Comparison of ENCODE assay signal across 8 mouse cellular contexts in genomic region chr2:156311841-156312291, GRCm38 (mm10). TPM values are rescaled to one million over a fixed set of nuclear protein-coding genes. Genes with fewer than 3 reads are reported as not detected.
DNase-seq lines count a peak whose midpoint lies in the region; ATAC-seq lines count a peak whose summit lies in the region.

No protein-coding gene starts in this region.

- no peaks in the 10 kb centered on the region for H3K27me3 ChIP-seq in erythroblast, embryonic 14.5 days (ENCODE audit: control insufficient read depth)
- no peaks in the 10 kb centered on the region for H3K27me3 ChIP-seq in heart, embryonic 13.5 days (replicated peaks)
- H3K27me3 ChIP-seq in kidney, embryonic 16.5 days (ENCODE audit: insufficient read depth, low read length): no peaks in the 10 kb centered on the region
- H3K27me3 ChIP-seq in liver, embryonic 15.5 days: no peaks in the 10 kb centered on the region
- H3K27me3 ChIP-seq in neural tube, embryonic 14.5 days (ENCODE audit: control insufficient read depth, insufficient read depth, low read length): no peaks in the 10 kb centered on the region

- under 1% methylated on average over 53 of the region's 53 CpGs for WGBS in heart, embryonic 13.5 days
- WGBS in kidney, embryonic 16.5 days: under 1% methylated on average over 38 of the region's 53 CpGs
- under 1% methylated on average over 53 of the region's 53 CpGs for WGBS in liver, embryonic 15.5 days (ENCODE audit: insufficient replicate concordance)
- under 1% methylated on average over 51 of the region's 53 CpGs for WGBS in neural tube, embryonic 14.5 days

- peak overlapping the region; percentile 91 for H3K9ac ChIP-seq in heart, embryonic 13.5 days
- H3K9ac ChIP-seq in kidney, embryonic 16.5 days (replicated peaks; ENCODE audit: low read length): peak overlapping the region; percentile 75
- peak overlapping the region; percentile 87 for H3K9ac ChIP-seq in liver, embryonic 15.5 days
- peak overlapping the region; percentile 94 for H3K9ac ChIP-seq in neural tube, embryonic 14.5 days (replicated peaks; ENCODE audit: low read depth, low read length)

- peak overlapping the region; percentile 97 for H3K27ac ChIP-seq in heart, embryonic 13.5 days (replicated peaks)
- peak overlapping the region; percentile 96 for H3K27ac ChIP-seq in kidney, embryonic 16.5 days (ENCODE audit: low read length)
- peak overlapping the region; percentile 96 for H3K27ac ChIP-seq in liver, embryonic 15.5 days (replicated peaks)
- peak overlapping the region; percentile 93 for H3K27ac ChIP-seq in neural tube, embryonic 14.5 days (ENCODE audit: low read depth, low read length)

- peaks cover 25% of the 10 kb centered on the region for H3K4me1 ChIP-seq in erythroblast, embryonic 14.5 days (ENCODE audit: control insufficient read depth)
- H3K4me1 ChIP-seq in heart, embryonic 13.5 days: peaks cover 11% of the 10 kb centered on the region
- peaks cover 5% of the 10 kb centered on the region; the same call in 1 of the 2 replicates for H3K4me1 ChIP-seq in kidney, embryonic 16.5 days (ENCODE audit: insufficient read depth, low read length)
- H3K4me1 ChIP-seq in liver, embryonic 15.5 days (replicated peaks): peaks cover 26% of the 10 kb centered on the region
- 0 out of 2 replicates have a peak, but pooled peaks cover 2% of the 10 kb centered on the region for H3K4me1 ChIP-seq in neural tube, embryonic 14.5 days (ENCODE audit: control insufficient read depth, insufficient read depth, low read length)

- peaks cover 15% of the 10 kb centered on the region for H3K36me3 ChIP-seq in erythroblast, embryonic 14.5 days (ENCODE audit: control insufficient read depth)
- peaks cover 19% of the 10 kb centered on the region for H3K36me3 ChIP-seq in heart, embryonic 13.5 days
- H3K36me3 ChIP-seq in kidney, embryonic 16.5 days (ENCODE audit: insufficient read depth, low read length): peaks cover 6% of the 10 kb centered on the region
- H3K36me3 ChIP-seq in liver, embryonic 15.5 days (replicated peaks): peaks cover 4% of the 10 kb centered on the region; the same call in 1 of the 2 replicates
- H3K36me3 ChIP-seq in neural tube, embryonic 14.5 days (ENCODE audit: control insufficient read depth, insufficient read depth, low read length): no peaks in the 10 kb centered on the region

- peak; percentile 47; the same call in 1 of the 2 replicates for ATAC-seq in heart, embryonic 13.5 days (ENCODE audit: extremely low read depth, insufficient number of reproducible peaks, low FRiP score, low TSS enrichment)
- peak; percentile 73 for ATAC-seq in kidney, embryonic 16.5 days (ENCODE audit: low FRiP score, low TSS enrichment)
- ATAC-seq in liver, embryonic 15.5 days (ENCODE audit: insufficient read depth): peak; percentile 75
- ATAC-seq in neural tube, embryonic 14.5 days (ENCODE audit: low read depth): peak; percentile 45

- DNase-seq in CD4-positive, CD25-positive, alpha-beta regulatory T cell, adult 2 months (ENCODE audit: low read depth, low spot score): peak; percentile 68
- DNase-seq in adrenal gland, postnatal 25 days: peak; percentile 76
- DNase-seq in thymus, postnatal 0 days (ENCODE audit: low spot score): peak; percentile 56

- peak overlapping the region; percentile 75 for H3K4me2 ChIP-seq in heart, embryonic 13.5 days
- H3K4me2 ChIP-seq in kidney, embryonic 16.5 days (replicated peaks; ENCODE audit: low read depth, low read length): peak overlapping the region; percentile 84
- H3K4me2 ChIP-seq in liver, embryonic 15.5 days: peak overlapping the region; percentile 91
- H3K4me2 ChIP-seq in neural tube, embryonic 14.5 days (ENCODE audit: low read depth, low read length): peak overlapping the region; percentile 91

- peak overlapping the region; percentile 88 for H3K4me3 ChIP-seq in erythroblast, embryonic 14.5 days (replicated peaks)
- H3K4me3 ChIP-seq in heart, embryonic 13.5 days: peak overlapping the region; percentile 77
- peak overlapping the region; percentile 57 for H3K4me3 ChIP-seq in kidney, embryonic 16.5 days (ENCODE audit: low read length)
- peak overlapping the region; percentile 96 for H3K4me3 ChIP-seq in liver, embryonic 15.5 days (replicated peaks)
- H3K4me3 ChIP-seq in neural tube, embryonic 14.5 days (ENCODE audit: low read depth, low read length): peak overlapping the region; percentile 96

- peaks cover 4% of the 10 kb centered on the region; the same call in 1 of the 2 replicates for H3K9me3 ChIP-seq in erythroblast, embryonic 14.5 days (ENCODE audit: control insufficient read depth, low read length)
- H3K9me3 ChIP-seq in heart, embryonic 13.5 days: no peaks in the 10 kb centered on the region
- no peaks in the 10 kb centered on the region for H3K9me3 ChIP-seq in kidney, embryonic 16.5 days (ENCODE audit: low read length)
- no peaks in the 10 kb centered on the region for H3K9me3 ChIP-seq in liver, embryonic 15.5 days (replicated peaks)
- H3K9me3 ChIP-seq in neural tube, embryonic 14.5 days (ENCODE audit: control insufficient read depth, low read length): no peaks in the 10 kb centered on the region

RNA-seq across cellular contexts. Expression of gene Cnbd2, which starts 0.2 kb away (rescaled TPM):
- total RNA-seq in adrenal gland, postnatal 25 days (2021): 2.5 and 3.6 TPM in 2 replicates
- not detected in 2 replicates for polyA plus RNA-seq in erythroblast, embryonic 14.5 days (2012)
- polyA plus RNA-seq in heart, embryonic 13.5 days (2015; fragmentation: Nextera tagmentation; extraction: Ambion mirVana): 2.5 and 2.9 TPM in 2 replicates
- 5.5 and 8.1 TPM in 2 replicates for polyA plus RNA-seq in kidney, embryonic 16.5 days (2015; fragmentation: Nextera tagmentation; extraction: Ambion mirVana)
- polyA plus RNA-seq in liver, embryonic 15.5 days (2015; fragmentation: Nextera tagmentation; extraction: Ambion mirVana): 1.9 and 2.0 TPM in 2 replicates
- 7.8 and 8.0 TPM in 2 replicates for polyA plus RNA-seq in neural tube, embryonic 14.5 days (2014; fragmentation: Nextera tagmentation; extraction: Ambion mirVana)
- 10.3 and 12.2 TPM in 2 replicates for polyA plus RNA-seq in thymus, postnatal 0 days (2015; fragmentation: Nextera tagmentation; extraction: Ambion mirVana)

RNA-seq across cellular contexts. Expression of gene Scand1, which starts 0.6 kb away (rescaled TPM):
- 102 and 123 TPM in 2 replicates for total RNA-seq in adrenal gland, postnatal 25 days (2021)
- polyA plus RNA-seq in erythroblast, embryonic 14.5 days (2012): 85.2 and 101 TPM in 2 replicates
- 47.0 and 53.3 TPM in 2 replicates for polyA plus RNA-seq in heart, embryonic 13.5 days (2015; fragmentation: Nextera tagmentation; extraction: Ambion mirVana)
- polyA plus RNA-seq in kidney, embryonic 16.5 days (2015; fragmentation: Nextera tagmentation; extraction: Ambion mirVana): 48.8 and 58.0 TPM in 2 replicates
- polyA plus RNA-seq in liver, embryonic 15.5 days (2015; fragmentation: Nextera tagmentation; extraction: Ambion mirVana): 26.3 and 28.5 TPM in 2 replicates
- polyA plus RNA-seq in neural tube, embryonic 14.5 days (2014; fragmentation: Nextera tagmentation; extraction: Ambion mirVana): 98.0 and 98.8 TPM in 2 replicates
- 176 and 184 TPM in 2 replicates for polyA plus RNA-seq in thymus, postnatal 0 days (2015; fragmentation: Nextera tagmentation; extraction: Ambion mirVana)

Comparison
In these comparisons a context has a peak if more than half of its experiments do, and no peak if none do; other contexts are left out.
1. Peak in every context shown above with its lines: DNase-seq, ATAC-seq, H3K4me3 ChIP-seq and H3K27ac ChIP-seq.